Mouse (Mus musculus) hindbrain, embryonic 13.5 days (tissue): Measurements from ENCODE around the gene Mapk8. TPM values are rescaled to one million over a fixed set of nuclear protein-coding genes. Genes with fewer than 3 reads are reported as not detected.

ENCODE experiments used
- ATAC-seq: fragments of 200-750 bp; cut with Nextera tagmentation; 2 replicates; pipeline ENCODE4 v1.8.0; 2017; ENCODE audit warnings: moderate TSS enrichment; ENCODE audit not compliant: low FRiP score
- H3K27ac ChIP-seq: fragments of 300-500 bp; sonication (generic); 2 replicates; pipeline ENCODE4 v1.5.1; 2015; ENCODE audit warnings: inconsistent platforms, mild to moderate bottlenecking, moderate library complexity
- H3K27me3 ChIP-seq: fragments of 300-500 bp; sonication (generic); 2 replicates; pipeline ENCODE4 v1.6.1; 2015; ENCODE audit warnings: mild to moderate bottlenecking, inconsistent platforms
- H3K36me3 ChIP-seq: fragments of 300-500 bp; sonication (generic); 2 replicates; pipeline ENCODE4 v1.6.1; 2015; ENCODE audit warnings: mild to moderate bottlenecking, inconsistent platforms
- H3K4me1 ChIP-seq: fragments of 300-500 bp; sonication (generic); replicated peaks from 2 replicates; pipeline ENCODE4 v1.6.1; 2015; ENCODE audit warnings: inconsistent platforms
- H3K4me2 ChIP-seq: fragments of 300-500 bp; sonication (generic); 2 replicates; pipeline ENCODE4 v1.6.1; 2015; ENCODE audit warnings: inconsistent platforms, mild to moderate bottlenecking, moderate library complexity
- H3K4me3 ChIP-seq: fragments of 300-500 bp; sonication (generic); 2 replicates; pipeline ENCODE4 v1.5.1; 2015; ENCODE audit warnings: mild to moderate bottlenecking, inconsistent platforms
- H3K9ac ChIP-seq: fragments of 300-500 bp; sonication (generic); 2 replicates; pipeline ENCODE4 v1.6.1; 2015; ENCODE audit warnings: mild to moderate bottlenecking, inconsistent platforms
- H3K9me3 ChIP-seq: fragments of 300-500 bp; sonication (generic); 2 replicates; pipeline ENCODE4 v1.6.1; 2016; ENCODE audit warnings: inconsistent platforms
- WGBS: fragments of 180-500 bp; shearing (Covaris S2); methylation state at CpG from one replicate; pipeline ENCODE4 v1.1.7; 2015; 5-methylcytosine and 5-hydroxymethylcytosine counted together
- polyA plus RNA-seq: library from polyadenylated mRNA; unstranded; fragments of >200 nt; fragmentation: Nextera tagmentation; extraction: Ambion mirVana; gene quantifications from 2 replicates; pipeline ENCODE4 v1.2.1, GENCODE M21; 2015

The Mapk8 gene
- polyA plus RNA-seq, 1 experiment from 2014 or later = 45.0 TPM

- H3K9me3 ChIP-seq = no peaks in the 10 kb centered on the region
- H3K4me1 ChIP-seq = peaks cover 18% of the 10 kb centered on the region
- peaks cover 4% of the 10 kb centered on the region; the same call in 1 of the 2 replicates for H3K27me3 ChIP-seq
- WGBS = 80% methylated on average over 3 of the region's 4 CpGs
- no peaks in the 10 kb centered on the region for H3K36me3 ChIP-seq
- H3K4me3 ChIP-seq = no peak overlapping the region
- no peak overlapping the region for H3K9ac ChIP-seq
- no peak for ATAC-seq
- no peak overlapping the region for H3K4me2 ChIP-seq
- H3K27ac ChIP-seq = no peak overlapping the region
Measured at GRCm38 (mm10) chr14:33361546-33361945, 85.4 kb downstream of the Mapk8 start.

GRCm38 (mm10) chr14:33358891-33359290, 88.1 kb downstream of the Mapk8 start:
- H3K4me2 ChIP-seq = no peak overlapping the region
- no peak for ATAC-seq
- no peaks in the 10 kb centered on the region for H3K9me3 ChIP-seq
- H3K27me3 ChIP-seq = peaks cover 5% of the 10 kb centered on the region; the same call in 1 of the 2 replicates
- H3K4me1 ChIP-seq = peaks cover 16% of the 10 kb centered on the region
- 93% methylated on average over 8 of the region's 8 CpGs for WGBS
- H3K4me3 ChIP-seq = no peak overlapping the region
- H3K27ac ChIP-seq = no peak overlapping the region
- no peak overlapping the region for H3K9ac ChIP-seq
- no peaks in the 10 kb centered on the region for H3K36me3 ChIP-seq

- Histone ChIP-seq H3K4me2 (no peak overlapping the region), H3K4me1 (peaks cover 13% of the 10 kb centered on the region), H3K9me3 (no peaks in the 10 kb centered on the region), H3K36me3 (no peaks in the 10 kb centered on the region), H3K4me3 (no peak overlapping the region), H3K27me3 (peaks cover 15% of the 10 kb centered on the region), H3K9ac (no peak overlapping the region), H3K27ac (no peak overlapping the region)
- ATAC-seq = no peak
- 77% methylated on average over 12 of the region's 12 CpGs for WGBS
Measured at GRCm38 (mm10) chr14:33357600-33358368, 89.2 kb downstream of the Mapk8 start.

GRCm38 (mm10) chr14:33355276-33355675, 91.7 kb downstream of the Mapk8 start:
- WGBS = 86% methylated on average over 5 of the region's 5 CpGs
- no peak for ATAC-seq
- H3K4me3 ChIP-seq = no peak overlapping the region
- peaks cover 9% of the 10 kb centered on the region for H3K4me1 ChIP-seq
- H3K27ac ChIP-seq = no peak overlapping the region
- no peaks in the 10 kb centered on the region for H3K36me3 ChIP-seq
- H3K9ac ChIP-seq = no peak overlapping the region
- no peak overlapping the region for H3K4me2 ChIP-seq
- H3K9me3 ChIP-seq = no peaks in the 10 kb centered on the region
- H3K27me3 ChIP-seq = peaks cover 36% of the 10 kb centered on the region

GRCm38 (mm10) chr14:33352890-33353289, 94.1 kb downstream of the Mapk8 start:
- Histone ChIP-seq H3K36me3 (no peaks in the 10 kb centered on the region), H3K4me1 (peaks cover 9% of the 10 kb centered on the region), H3K4me3 (no peak overlapping the region), H3K9ac (no peak overlapping the region), H3K27me3 (peaks cover 59% of the 10 kb centered on the region), H3K9me3 (no peaks in the 10 kb centered on the region), H3K4me2 (no peak overlapping the region), H3K27ac (no peak overlapping the region)
- 84% methylated on average over 6 of the region's 6 CpGs for WGBS
- no peak for ATAC-seq

- no peak overlapping the region for H3K4me3 ChIP-seq
- peaks cover 9% of the 10 kb centered on the region for H3K4me1 ChIP-seq
- H3K9ac ChIP-seq = no peak overlapping the region
- peaks cover 59% of the 10 kb centered on the region for H3K27me3 ChIP-seq
- no peak for ATAC-seq
- 72% methylated on average over 6 of the region's 6 CpGs for WGBS
- no peak overlapping the region for H3K27ac ChIP-seq
- H3K4me2 ChIP-seq = no peak overlapping the region
- no peaks in the 10 kb centered on the region for H3K36me3 ChIP-seq
- no peaks in the 10 kb centered on the region for H3K9me3 ChIP-seq
Measured at GRCm38 (mm10) chr14:33351984-33352722, 94.8 kb downstream of the Mapk8 start.

- WGBS = under 1% methylated on average over 42 of the region's 42 CpGs
- H3K36me3 ChIP-seq = no peaks in the 10 kb centered on the region
- peak overlapping the region; percentile 69 for H3K4me2 ChIP-seq
- ATAC-seq = no peak
- peak overlapping the region; percentile 75 for H3K9ac ChIP-seq
- no peak overlapping the region for H3K27ac ChIP-seq
- H3K4me1 ChIP-seq = peaks cover 9% of the 10 kb centered on the region
- H3K27me3 ChIP-seq = peaks cover 59% of the 10 kb centered on the region
- no peaks in the 10 kb centered on the region for H3K9me3 ChIP-seq
- peak overlapping the region; percentile 49 for H3K4me3 ChIP-seq
Measured at GRCm38 (mm10) chr14:33351019-33351418, 95.9 kb downstream of the Mapk8 start.

- Histone ChIP-seq H3K4me1 (peaks cover 9% of the 10 kb centered on the region), H3K4me2 (no peak overlapping the region), H3K27ac (no peak overlapping the region), H3K36me3 (no peaks in the 10 kb centered on the region), H3K27me3 (peaks cover 54% of the 10 kb centered on the region), H3K4me3 (no peak overlapping the region), H3K9ac (no peak overlapping the region), H3K9me3 (no peaks in the 10 kb centered on the region)
- 75% methylated on average over 1 of the region's 1 CpGs for WGBS
- no peak for ATAC-seq
Measured at GRCm38 (mm10) chr14:33348146-33348545, 98.8 kb downstream of the Mapk8 start.

- Histone ChIP-seq H3K27me3 (peaks cover 51% of the 10 kb centered on the region), H3K4me1 (peaks cover 9% of the 10 kb centered on the region), H3K9ac (no peak overlapping the region), H3K9me3 (no peaks in the 10 kb centered on the region), H3K4me2 (no peak overlapping the region), H3K27ac (no peak overlapping the region), H3K36me3 (no peaks in the 10 kb centered on the region), H3K4me3 (no peak overlapping the region)
- no peak for ATAC-seq
- 59% methylated on average over 4 of the region's 4 CpGs for WGBS
Measured at GRCm38 (mm10) chr14:33347738-33348137, 99.2 kb downstream of the Mapk8 start.

GRCm38 (mm10) chr14:33346546-33346945, 100.4 kb downstream of the Mapk8 start:
- H3K4me3 ChIP-seq = no peak overlapping the region
- WGBS = 80% methylated on average over 6 of the region's 6 CpGs
- no peak for ATAC-seq
- H3K4me2 ChIP-seq = no peak overlapping the region
- peaks cover 39% of the 10 kb centered on the region for H3K27me3 ChIP-seq
- no peak overlapping the region for H3K27ac ChIP-seq
- H3K36me3 ChIP-seq = no peaks in the 10 kb centered on the region
- H3K9me3 ChIP-seq = no peaks in the 10 kb centered on the region
- peaks cover 9% of the 10 kb centered on the region for H3K4me1 ChIP-seq
- no peak overlapping the region for H3K9ac ChIP-seq

GRCm38 (mm10) chr14:33343131-33343725, 103.7 kb downstream of the Mapk8 start:
- Histone ChIP-seq H3K27me3 (peaks cover 6% of the 10 kb centered on the region), H3K4me3 (no peak overlapping the region), H3K4me1 (no peaks in the 10 kb centered on the region), H3K9me3 (no peaks in the 10 kb centered on the region), H3K4me2 (no peak overlapping the region), H3K36me3 (no peaks in the 10 kb centered on the region), H3K27ac (no peak overlapping the region), H3K9ac (no peak overlapping the region)
- ATAC-seq = no peak
- 94% methylated on average over 14 of the region's 14 CpGs for WGBS

- Histone ChIP-seq H3K4me3 (no peak overlapping the region), H3K9ac (no peak overlapping the region), H3K4me2 (no peak overlapping the region), H3K27me3 (0 out of 2 replicates have a peak, but pooled peaks cover 7% of the 10 kb centered on the region), H3K27ac (no peak overlapping the region), H3K4me1 (peaks cover 5% of the 10 kb centered on the region), H3K9me3 (no peaks in the 10 kb centered on the region), H3K36me3 (no peaks in the 10 kb centered on the region)
- WGBS = 73% methylated on average over 5 of the region's 5 CpGs
- ATAC-seq = no peak
Measured at GRCm38 (mm10) chr14:33338684-33339083, 108.3 kb downstream of the Mapk8 start.
